20 mouse cellular contexts compared by ENCODE assay signal in the genomic region with DNA sequence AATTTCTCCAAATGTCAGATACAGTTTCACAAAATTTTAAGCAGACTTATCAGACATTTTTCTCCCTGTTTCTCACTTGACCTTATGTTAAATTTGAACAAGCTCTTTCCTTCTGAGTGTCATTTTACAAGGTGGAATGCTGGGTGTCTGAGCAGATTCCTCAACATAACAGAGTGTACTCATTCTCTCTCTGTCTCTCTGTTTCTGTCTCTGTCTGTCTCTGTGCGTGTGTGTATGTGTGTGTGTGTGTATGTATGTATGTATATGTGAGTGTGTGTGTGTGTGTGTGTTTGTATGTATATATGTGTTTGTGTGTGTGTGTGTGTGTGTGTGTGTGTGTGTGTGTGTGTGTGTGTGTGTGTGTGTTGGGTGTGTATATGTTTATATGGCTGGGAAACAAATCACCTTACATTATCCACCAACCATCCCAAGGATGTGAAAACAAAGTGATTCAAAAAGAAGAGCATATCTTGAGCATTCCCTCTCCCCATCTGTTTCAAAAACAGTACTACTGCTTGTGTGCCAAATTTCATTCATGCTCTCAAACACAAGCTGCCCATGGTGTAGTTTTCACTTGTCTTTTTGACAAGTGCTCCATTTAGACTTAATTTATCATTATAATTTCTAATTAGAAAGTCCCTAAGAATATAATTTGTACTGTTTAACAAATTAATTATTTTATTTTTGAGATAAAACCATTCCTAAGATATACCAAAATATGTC.
DNase-seq lines count a peak whose midpoint lies in the region; ATAC-seq and TF ChIP-seq lines count a peak whose summit lies in the region.
"Had no signal": no experiment of that assay in that cellular context is flagged by ENCODE, and none has a peak within 500 bp of the region (broad histone marks: within the 10 kb centered on the region; RNA-seq: fewer than 3 reads in every experiment).

No protein-coding gene starts in this region.

- no peak overlapping the region for H3K27ac ChIP-seq in forebrain, embryonic 13.5 days
- H3K27ac ChIP-seq in forebrain, embryonic 11.5 days (ENCODE audit: low read depth, low read length) = no peak overlapping the region
- H3K27ac ChIP-seq in layer of hippocampus, adult 2 months = no peak overlapping the region
- H3K27ac ChIP-seq: embryonic facial prominence, embryonic 10.5 days; hindbrain, embryonic 10.5 days; hindbrain, embryonic 14.5 days; intestine, embryonic 15.5 days had no signal

- TF ChIP-seq POLR2A in brain, embryonic 14.5 days (IDR thresholded peaks at IDR 0.05; ENCODE audit: borderline replicate concordance, extremely low read depth, insufficient read depth, insufficient read length, poor library complexity, severe bottlenecking) = no peak

- no peak overlapping the region for H3K4me2 ChIP-seq in forebrain, embryonic 13.5 days
- H3K4me2 ChIP-seq in forebrain, embryonic 11.5 days (ENCODE audit: low read depth, low read length, severe bottlenecking) = no peak overlapping the region
- H3K4me2 ChIP-seq: heart, embryonic 12.5 days; hindbrain, embryonic 14.5 days; intestine, embryonic 15.5 days had no signal

- no peak overlapping the region for H3K9ac ChIP-seq in forebrain, embryonic 13.5 days
- no peak overlapping the region for H3K9ac ChIP-seq in forebrain, embryonic 11.5 days (ENCODE audit: low read length)
- H3K9ac ChIP-seq: heart, embryonic 12.5 days; hindbrain, embryonic 14.5 days; intestine, embryonic 15.5 days had no signal

- peak; percentile 85; the same call in 1 of the 2 replicates for ATAC-seq in forebrain, embryonic 13.5 days
- no peak for ATAC-seq in forebrain, embryonic 11.5 days (replicated peaks; ENCODE audit: low FRiP score)
- ATAC-seq: activated CD4-positive, CD25-positive, alpha-beta regulatory T cell, adult 4 months; intestine, embryonic 15.5 days; Patski had no signal

- TF ChIP-seq CTCF in layer of hippocampus, adult 2 months (conservative IDR thresholded peaks at IDR 0.05) = no peak
- TF ChIP-seq CTCF in brain, embryonic 14.5 days (IDR thresholded peaks at IDR 0.05; ENCODE audit: borderline replicate concordance, extremely low read depth, insufficient read depth, insufficient read length) = no peak

- no peaks in the 10 kb centered on the region for H3K4me1 ChIP-seq in forebrain, embryonic 13.5 days
- H3K4me1 ChIP-seq in forebrain, embryonic 11.5 days (replicated peaks; ENCODE audit: control insufficient read depth, insufficient read depth, low read length) = no peaks in the 10 kb centered on the region
- H3K4me1 ChIP-seq: embryonic facial prominence, embryonic 10.5 days; heart, embryonic 12.5 days; hindbrain, embryonic 10.5 days; intestine, embryonic 15.5 days had no signal

- H3K4me3 ChIP-seq in forebrain, embryonic 13.5 days = no peak overlapping the region
- H3K4me3 ChIP-seq in forebrain, embryonic 11.5 days (ENCODE audit: low read depth, low read length) = no peak overlapping the region
- no peak overlapping the region for H3K4me3 ChIP-seq in layer of hippocampus, adult 2 months
- H3K4me3 ChIP-seq: embryonic facial prominence, embryonic 10.5 days; heart, embryonic 12.5 days; hindbrain, embryonic 10.5 days; intestine, embryonic 15.5 days had no signal

- WGBS in forebrain, embryonic 13.5 days = 78% methylated on average over 1 of the region's 1 CpGs
- WGBS in forebrain, embryonic 11.5 days = 77% methylated on average over 1 of the region's 1 CpGs

- no peaks in the 10 kb centered on the region for H3K9me3 ChIP-seq in forebrain, embryonic 13.5 days (replicated peaks)
- no peaks in the 10 kb centered on the region for H3K9me3 ChIP-seq in forebrain, embryonic 11.5 days (ENCODE audit: control insufficient read depth, low read length)
- H3K9me3 ChIP-seq: embryonic facial prominence, embryonic 10.5 days; heart, embryonic 12.5 days; hindbrain, embryonic 10.5 days; intestine, embryonic 15.5 days had no signal

- H3K36me3 ChIP-seq in forebrain, embryonic 13.5 days (ENCODE audit: poor library complexity, severe bottlenecking) = no peaks in the 10 kb centered on the region
- no peaks in the 10 kb centered on the region for H3K36me3 ChIP-seq in forebrain, embryonic 11.5 days (ENCODE audit: control insufficient read depth, insufficient read depth, low read length)
- H3K36me3 ChIP-seq: embryonic facial prominence, embryonic 10.5 days; heart, embryonic 12.5 days; hindbrain, embryonic 10.5 days; intestine, embryonic 15.5 days had no signal

- no peaks in the 10 kb centered on the region for H3K27me3 ChIP-seq in forebrain, embryonic 13.5 days
- no peaks in the 10 kb centered on the region for H3K27me3 ChIP-seq in forebrain, embryonic 11.5 days (ENCODE audit: control insufficient read depth, insufficient read depth, low read length)
- H3K27me3 ChIP-seq: CH12.LX; heart, embryonic 12.5 days; intestine, embryonic 15.5 days; Patski had no signal

- DNase-seq in forebrain, embryonic 11.5 days (ENCODE audit: low spot score) = no peak
- peak; percentile 11 to 39 for DNase-seq in layer of hippocampus, adult 2 months (ENCODE audit: low spot score in 2 of 2)
- DNase-seq in layer of hippocampus, postnatal 36 days = no peak
- peak; percentile 81 for DNase-seq in brain, embryonic 14.5 days (ENCODE audit: low read depth)
- DNase-seq in telencephalon, adult 2 months (ENCODE audit: low read depth, low spot score) = peak; percentile 1
- no peak for DNase-seq in embryo, embryonic 10.5 days (ENCODE audit: low spot score)
- DNase-seq: adrenal gland, postnatal 14 days; cerebellum, adult 11 months; cerebellum, adult 9-10 months; cerebellum, postnatal 36 days; gastrocnemius, postnatal 25 days had no signal

Comparison
In these comparisons a context has a peak if more than half of its experiments do, and no peak if none do; other contexts are left out.
1. DNase-seq: peak in layer of hippocampus, adult 2 months (2 of 2), brain, embryonic 14.5 days (single experiment) and telencephalon, adult 2 months (single experiment); none in forebrain, embryonic 11.5 days (single experiment), layer of hippocampus, postnatal 36 days (0 of 2) and embryo, embryonic 10.5 days (single experiment).